Mouse (Mus musculus): Measurements from ENCODE around the gene Asns.

Gene Asns

DNA sequence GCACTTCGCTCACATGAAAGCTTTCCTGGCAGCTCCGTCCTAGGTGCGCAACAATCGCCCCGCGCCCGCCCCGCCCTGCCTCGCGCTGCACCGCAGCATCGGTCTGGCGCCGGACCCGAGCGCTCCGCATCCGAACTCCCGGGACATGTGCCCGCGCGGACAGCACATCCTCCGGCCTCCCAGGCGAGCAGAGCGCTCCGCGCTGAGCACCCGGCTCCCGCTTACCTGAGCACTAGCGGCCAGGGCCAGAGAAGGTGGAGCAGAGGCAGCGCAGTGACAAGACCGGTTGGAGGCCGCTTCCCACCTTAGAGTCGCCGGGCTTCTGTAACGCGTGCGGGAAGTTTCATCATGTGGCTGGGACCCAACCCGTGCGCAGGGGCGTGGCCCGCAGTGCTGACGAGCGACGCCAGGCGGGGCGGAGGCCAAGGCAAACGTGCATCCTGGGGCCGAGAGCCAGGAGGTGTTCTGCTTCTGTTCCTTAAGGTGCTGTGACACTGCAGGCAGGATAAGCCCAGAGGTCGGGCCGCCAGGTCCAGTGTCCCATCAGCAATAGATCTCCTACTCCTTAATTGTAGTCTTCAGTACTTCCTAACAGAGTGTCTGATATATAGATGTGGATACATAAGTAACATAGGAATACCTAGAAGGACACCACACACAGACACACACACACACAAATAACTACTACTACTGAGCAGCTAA, at the start of gene Asns:
TSS of gene Asns (minus strand) at position 371 of the 702 bp plus-strand sequence.
- DNase-seq: peak; percentile 82

DNA sequence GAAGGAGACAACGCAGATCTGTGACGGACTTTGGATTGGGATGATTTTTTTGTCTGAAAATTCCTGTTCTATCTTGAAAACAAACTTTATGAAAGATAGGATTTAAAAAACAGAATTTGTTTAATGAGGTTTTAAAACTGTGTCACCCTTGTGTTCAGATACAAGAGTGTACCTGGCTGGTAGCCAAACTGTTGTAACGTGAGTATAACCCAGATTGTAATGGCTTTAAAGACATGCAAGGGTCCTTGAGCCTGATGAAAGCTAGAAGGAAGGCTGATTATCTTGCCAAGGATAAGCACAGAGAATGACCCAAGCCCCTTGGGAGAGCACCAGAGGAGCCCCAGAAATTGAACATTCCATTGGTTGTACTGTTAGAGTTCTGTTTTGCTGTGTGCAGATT, 48.7 kb upstream of the Asns start:
- no peak for DNase-seq

DNA sequence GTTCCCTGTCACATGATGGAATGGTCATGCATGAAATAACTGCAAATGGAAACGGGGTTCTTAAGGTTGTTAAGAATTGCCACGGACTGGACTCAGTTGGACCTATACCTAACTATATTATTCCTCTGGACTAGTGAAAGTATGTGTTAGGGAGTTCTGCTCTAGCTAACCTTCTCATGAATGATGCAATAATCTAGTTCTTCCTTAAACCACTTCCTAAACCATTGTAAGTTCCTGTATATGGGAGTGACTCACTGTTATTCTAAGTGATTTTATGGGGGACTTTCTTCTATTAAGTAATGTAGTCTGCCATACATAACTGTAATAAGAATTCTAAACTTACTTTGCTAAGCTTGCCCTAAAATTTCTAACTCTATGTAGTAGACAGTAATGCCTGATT, 44.8 kb upstream of the Asns start:
- no peak for DNase-seq

DNA sequence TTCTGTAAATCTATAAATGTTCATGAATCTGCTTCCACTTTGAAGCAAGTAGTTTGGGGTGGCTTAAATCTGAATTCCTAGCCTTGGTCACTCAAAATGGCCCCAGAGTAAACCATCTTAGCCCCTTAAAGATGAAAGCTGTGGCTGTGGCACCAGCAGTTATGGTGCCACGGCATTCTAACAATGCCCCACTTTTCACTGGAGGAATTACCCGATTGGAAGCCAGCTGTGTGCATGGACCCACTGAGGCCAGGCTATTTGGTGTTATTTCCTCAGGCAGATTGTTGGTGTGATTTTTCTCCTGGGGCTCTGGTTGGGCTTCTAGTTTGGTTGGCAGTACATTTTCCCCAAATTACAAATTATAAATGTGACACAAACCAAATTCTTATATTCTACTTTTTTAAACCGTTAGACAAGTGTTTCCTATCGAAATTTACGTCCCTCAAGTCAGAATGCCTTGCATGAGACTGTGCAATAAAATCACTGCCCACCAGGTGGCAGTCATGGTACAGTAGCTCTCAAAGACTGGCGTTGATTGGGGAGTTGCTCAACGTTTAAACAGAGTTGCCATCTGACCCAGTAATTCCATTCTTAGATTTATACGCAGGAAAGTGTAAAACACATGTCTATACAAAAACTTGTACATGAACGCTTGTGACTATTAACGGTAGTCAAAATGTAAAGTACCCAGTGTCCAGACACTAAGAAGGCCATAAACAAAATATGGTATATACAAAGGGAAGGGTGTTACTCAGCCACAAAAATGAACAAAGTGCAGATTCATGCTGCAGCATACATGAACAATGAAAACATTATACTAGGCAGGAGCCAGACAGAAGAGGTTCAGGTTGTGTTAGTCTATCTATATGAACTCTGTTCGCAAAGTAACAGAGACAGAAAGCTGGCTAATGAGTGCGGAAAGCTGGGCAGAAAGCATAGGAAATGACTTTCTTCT, 40.0 kb upstream of the Asns start:
- DNase-seq: peak; percentile 91

DNA sequence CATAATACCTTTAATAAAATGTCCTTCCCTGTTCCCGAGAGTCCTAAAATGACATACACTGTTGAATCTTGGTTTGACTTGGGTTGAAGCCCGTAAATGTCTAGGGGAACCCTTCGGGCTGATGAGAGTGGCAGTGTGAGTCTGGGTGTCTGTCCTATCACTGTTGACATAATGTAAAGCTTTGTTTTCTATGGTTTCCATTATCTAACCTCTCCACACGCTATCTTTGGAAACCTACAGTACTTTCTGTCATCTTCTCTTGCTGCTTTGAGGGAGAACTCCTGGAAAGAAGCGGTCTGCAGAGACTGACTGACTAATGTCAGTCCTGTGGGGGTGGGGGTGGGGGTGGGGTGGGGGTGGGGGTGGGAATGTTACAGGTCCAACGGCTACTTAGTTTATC, 39.0 kb upstream of the Asns start:
- no peak for DNase-seq

DNA sequence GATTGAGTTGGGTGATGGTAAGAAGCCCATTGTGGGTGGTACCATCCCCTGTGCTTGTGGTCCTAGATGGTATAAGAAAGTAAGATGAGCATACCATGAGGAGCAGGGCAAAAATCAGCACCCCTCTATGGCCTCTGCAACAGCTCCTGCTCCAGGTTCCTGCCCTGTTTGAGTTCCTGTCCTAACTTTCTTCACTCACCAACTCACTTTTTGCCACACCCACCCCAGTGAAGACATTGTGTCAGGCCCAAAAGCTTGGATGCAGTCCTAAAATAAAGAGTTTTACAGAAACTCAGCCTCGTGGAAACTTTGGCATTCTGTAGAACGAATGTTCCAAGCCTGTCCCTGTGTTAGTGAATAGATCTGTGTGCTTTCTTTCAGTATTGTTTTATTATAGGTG, 36.1 kb upstream of the Asns start:
- DNase-seq: no peak

DNA sequence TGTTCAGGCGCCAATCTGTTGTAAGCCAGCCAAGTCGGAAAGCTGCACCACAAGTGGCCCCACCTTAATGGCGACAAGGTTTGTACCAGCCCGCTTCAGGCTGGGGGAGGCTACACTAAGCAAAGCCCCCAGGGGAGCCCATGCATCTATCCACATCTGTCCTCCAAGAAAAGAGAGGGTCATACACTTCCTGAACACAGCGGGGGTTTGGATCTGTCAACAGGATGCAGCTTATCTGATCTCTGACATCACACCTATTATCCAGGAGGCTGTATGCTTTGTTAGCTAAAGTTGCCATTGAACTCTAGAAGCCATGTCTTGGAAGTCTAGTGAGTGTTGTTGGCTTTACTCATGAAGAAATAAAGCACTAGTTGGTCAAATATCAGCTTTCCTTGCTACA, 35.2 kb upstream of the Asns start:
- DNase-seq: no peak

DNA sequence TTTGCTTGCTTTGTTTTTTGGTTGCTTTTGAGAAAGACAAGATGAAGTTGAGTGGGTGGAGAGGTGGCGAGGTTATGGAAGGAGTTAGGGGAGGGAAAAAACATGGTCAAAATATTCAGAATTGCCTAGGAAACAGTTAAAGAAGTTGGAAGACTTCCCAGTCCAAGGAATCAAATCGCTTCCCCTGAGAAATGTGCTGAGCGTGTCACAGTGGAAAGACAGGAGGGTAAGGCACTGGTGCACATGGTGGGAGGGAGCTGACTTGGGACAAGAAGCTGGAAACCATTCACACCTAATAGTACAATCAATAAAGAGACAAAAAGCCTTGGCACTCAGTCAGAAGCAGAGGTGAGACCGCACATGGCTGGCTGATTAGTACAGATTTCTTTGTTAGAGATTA, 23.2 kb upstream of the Asns start:
- DNase-seq: no peak

DNA sequence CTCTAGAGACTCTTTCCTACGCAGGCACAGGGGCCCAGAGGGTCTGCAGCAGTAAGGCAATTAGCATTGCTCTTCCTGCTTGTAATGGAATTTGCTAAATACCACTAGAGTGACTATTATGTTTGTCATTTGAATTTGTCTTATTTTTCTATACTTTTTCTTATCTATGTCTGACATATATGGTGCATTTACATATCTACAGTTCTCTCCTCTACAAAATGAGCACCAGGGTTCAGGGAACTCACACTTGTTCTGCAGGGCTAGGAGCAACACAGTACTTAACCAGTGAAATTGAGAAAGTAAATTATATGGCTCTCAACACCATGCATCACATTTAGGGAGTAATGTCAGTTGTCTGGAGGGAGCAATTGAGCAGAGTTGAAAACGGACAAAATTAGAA, 21.2 kb upstream of the Asns start:
- no peak for DNase-seq

DNA sequence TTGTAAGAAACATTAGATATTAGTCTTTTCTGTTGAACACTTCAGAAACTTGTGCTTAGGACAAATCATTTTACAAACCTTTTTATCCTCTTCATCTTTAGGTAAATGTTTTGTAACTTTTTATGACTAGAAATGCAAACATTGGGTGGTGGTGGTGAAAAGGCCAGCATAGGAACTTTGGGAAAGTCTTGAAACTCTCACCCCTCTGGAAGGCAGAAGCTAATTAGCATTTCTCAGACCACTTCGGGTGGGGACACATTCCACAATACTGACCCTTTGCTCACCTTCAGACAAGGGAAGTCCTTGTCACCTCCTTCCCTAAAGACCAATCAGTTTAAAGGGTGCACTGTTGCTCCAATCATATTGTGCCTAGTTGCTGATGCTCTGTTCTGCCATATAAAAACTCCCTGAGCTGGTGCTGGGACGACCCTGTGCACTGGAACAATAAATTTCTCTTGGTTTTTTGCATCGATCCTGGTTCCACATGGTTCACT, 18.8 kb upstream of the Asns start:
- DNase-seq: no peak

DNA sequence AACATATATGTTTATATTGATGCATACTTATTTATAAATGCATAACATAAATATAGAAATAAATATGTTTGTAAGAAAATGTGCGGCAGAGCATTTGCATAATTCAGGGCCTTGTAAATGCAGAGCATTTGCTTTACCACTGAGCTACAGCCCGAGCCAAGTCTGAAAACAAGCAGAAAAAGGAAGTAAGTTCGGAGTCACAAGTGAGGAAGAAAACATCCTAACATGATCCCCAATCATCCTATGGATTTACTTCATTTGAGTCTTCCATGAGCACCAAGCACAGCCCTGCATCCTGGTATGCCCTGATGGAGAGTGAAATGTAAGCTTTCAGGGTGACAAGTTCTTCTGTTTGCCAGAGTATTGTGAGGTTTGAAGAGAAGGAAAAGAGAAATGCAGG, 15.2 kb upstream of the Asns start:
- no peak for DNase-seq

DNA sequence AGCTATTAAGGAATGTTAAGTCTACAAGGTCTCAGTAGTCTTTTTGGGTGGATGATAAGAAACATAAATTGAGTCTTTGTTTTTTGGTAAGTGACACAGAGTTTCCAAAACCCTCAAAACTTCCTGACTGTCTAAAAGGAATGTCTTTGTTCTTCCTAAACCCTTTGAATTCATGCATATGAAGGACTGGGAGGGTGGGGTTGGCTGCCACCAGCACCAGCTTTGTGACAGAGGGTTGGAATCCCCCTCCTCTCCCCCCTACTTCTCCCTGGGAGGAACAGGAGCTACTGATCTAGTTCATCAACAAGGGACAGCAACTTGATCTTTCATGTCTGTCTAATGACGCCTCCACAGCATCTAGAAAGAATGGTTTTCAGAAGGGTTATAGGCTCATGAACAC, 13.7 kb upstream of the Asns start:
- no peak for DNase-seq

DNA sequence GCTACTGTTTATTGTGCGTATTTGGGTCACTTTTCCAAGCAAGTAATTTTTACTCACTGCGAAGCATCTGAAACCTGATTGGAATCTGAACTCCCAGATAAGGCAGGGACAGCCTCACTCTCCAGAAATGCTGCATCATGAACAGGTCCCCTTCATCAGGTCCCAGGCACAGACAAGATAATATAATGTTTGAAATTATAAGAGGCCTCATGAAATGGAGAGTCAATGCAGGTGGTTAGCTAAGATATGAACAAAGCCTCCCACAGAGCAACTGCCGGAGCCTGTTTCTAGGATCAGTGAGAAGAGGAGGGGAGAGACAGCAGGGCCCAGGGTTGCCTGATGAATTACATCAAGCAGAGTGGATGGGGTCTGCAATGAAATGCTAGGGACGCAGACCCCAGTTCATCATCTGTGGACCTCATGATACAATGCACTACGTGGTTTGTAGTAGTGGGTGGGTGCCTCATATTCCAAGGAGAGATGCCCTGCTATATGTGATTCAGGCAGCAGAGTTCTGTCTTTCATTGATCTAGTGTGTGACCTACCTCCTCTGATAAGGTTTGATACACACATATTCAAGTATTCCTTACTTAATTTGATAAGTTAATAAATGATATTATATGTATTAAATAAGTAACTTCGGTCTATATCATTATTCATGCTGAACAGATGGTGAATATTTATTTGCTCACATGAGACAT, 5.1 kb upstream of the Asns start:
- DNase-seq: no peak

DNA sequence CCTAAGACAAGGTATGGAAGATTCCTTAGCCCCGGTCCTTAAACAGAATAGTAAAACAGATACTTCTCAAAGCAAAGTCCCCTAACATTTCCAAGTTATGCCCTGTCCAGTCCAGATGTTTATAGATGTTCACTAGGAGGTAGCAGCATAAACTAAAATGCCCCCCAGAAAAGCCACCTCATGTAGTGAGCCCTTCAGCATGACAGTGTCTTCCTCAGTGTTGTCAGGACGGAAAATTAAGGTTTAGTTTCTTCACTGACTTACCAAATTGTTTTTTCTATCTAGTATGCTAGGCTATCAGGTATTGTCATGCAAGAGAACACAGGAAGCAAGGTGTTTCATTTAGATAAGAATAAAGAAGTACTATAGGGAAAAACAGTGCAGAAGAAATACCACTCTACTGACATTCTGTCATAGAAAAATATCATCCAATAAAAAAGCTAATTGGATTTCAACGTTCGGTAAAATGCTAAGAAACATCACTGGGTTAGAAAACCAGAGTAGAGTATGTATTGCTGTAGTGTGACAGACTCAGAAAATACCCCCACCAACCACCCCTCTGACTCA, 4.1 kb upstream of the Asns start:
- no peak for DNase-seq

DNA sequence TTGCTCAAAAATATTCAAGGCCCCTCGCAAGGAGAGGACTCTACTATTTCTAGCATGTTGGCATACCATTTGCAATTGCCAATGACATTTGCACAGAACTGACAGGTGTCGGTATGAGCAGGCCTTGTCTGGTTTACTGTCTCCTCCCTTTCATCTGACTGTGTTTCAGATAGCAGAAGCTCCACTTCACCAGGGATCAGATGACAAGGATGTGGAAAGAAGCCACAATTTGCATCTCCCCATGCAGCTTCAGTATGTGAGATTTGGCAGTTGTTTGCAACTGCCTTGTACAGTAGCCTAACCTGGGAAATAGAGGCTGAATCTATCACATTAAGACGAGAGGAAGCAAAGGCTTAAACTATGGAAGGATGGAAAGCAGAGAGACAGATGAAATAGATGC, 3.6 kb upstream of the Asns start:
- no peak for DNase-seq

DNA sequence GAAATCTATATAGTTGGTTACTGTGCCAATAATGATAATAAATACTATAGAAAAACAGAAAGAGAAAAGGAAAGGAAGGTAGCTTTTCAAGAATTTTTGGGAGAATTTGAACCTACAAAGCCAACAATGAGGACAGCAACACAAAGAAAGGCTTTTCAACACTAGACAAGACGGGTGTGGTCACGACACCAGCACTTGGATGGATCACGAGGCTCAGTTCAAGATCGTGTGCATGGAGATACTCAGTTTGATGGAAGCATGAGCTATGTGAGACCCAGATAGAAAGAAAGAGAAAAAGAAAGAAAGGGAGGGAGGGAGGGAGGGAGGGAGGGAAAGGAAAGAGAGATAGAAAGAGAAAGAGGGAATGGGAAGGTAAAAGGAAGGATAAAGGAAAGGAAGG, 2.8 kb upstream of the Asns start:
- no peak for DNase-seq

DNA sequence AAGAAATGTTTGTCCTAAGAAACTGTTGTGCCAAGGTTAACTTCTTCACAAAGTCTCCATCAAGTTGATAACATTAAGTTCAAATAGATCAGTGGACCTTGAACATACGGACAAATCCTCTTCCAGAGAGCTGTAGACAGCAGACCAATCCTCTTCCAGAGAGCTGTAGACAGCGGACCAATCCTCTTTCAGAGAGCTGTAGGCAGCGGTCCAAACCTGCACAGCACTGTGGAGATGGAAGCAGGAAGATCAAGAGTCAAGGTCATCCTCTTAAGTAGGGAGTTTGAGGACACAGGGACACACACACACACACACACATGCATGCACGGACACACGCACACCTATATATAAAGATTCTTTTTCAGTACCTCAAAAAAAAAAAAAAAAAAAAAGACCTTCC, 612 bp upstream of the Asns start:
- no peak for DNase-seq

DNA sequence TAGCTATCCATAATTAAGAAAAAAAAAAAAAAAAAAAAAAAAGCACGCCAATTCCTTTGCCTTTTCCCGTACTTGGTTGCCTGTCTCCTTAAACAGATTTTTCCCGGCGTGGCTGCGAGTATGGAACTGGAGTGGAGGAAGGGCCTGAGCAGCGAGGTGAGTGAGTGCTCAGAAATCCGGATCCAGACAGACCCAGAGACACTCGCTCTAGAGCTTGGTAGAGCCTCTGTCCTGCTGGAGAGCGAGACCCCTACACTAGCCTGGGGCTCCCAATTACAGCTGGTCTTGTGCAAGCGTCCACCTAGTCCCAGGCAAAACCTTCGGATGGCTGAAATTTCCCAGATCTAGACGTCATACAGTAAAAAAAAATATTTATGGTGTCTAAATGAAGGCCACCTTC, 603 bp downstream of the Asns start:
- no peak for DNase-seq

DNA sequence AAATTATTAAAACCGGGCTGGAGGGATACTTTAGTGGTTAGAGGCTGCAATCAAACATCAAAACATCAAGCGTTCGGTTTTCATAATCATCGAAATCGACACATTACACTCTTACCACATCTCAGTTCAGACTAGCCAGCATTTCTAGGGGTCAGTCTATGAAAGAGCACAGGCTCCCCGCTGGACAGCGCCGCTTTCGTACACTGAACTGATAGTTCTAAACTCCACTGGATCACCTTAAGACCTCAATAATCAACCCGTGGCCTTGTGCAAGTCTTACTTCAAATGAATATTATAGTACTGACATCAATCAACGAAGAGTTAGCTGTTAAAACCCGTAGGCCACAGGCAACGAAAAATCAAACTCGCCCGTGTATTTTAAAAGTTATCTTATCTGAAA, 1.0 kb downstream of the Asns start:
- no peak for DNase-seq

DNA sequence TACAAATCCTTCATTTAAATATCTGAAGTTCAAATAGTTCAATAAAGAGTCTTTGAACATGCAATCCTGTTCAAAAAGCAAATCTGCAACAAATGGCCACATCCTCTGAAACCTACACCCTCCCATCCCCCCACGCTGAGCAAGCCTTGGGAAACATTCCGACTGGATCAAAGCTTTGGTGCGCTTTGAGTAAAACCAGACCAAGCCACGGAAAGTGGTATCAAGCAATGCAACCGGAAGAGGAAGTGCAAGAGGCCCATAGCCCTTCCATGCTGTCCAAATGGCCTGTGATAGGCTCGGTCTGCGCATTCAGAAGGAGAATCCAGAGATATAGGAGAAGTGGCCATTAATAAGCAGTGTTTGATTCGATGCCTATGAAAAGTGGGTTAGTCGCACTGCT, 2.6 kb downstream of the Asns start:
- no peak for DNase-seq

DNA sequence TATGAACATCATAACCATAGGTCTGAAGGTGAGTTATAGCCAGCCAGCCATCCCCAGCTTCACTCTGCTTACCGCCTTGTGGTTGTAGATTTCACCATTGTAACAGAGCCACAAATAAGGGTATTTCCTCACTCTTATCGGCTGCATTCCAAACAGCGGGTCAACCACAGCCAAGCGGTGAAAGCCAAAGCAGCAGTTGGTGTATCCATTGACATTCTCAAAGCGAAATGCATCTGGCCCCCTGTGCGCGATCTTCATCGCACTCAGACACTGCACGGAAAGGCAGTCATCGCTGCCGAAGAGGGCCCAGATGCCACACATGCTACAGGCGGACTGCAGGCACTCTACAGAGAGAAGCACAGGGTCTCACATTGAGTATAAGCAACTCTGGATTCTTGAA, 3.9 kb downstream of the Asns start:
- no peak for DNase-seq

DNA sequence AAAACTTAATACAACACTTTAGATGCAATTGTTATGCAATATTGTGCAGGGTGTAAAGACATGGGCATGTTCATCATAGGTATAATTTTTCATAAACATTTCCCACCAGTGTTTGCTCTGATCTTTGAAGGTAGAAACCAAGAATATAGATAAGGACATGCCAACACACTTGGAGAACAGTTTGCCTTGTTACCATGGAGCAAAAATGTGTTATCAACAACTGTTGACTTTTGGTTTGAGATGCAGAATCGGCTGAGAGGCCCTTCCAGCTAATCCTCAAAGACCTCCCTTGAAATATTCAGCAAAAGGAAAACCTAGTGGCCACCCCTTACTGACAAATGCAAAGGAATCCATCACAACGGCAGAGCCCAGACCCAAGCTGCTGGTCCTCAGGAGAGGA, 7.0 kb downstream of the Asns start:
- no peak for DNase-seq

DNA sequence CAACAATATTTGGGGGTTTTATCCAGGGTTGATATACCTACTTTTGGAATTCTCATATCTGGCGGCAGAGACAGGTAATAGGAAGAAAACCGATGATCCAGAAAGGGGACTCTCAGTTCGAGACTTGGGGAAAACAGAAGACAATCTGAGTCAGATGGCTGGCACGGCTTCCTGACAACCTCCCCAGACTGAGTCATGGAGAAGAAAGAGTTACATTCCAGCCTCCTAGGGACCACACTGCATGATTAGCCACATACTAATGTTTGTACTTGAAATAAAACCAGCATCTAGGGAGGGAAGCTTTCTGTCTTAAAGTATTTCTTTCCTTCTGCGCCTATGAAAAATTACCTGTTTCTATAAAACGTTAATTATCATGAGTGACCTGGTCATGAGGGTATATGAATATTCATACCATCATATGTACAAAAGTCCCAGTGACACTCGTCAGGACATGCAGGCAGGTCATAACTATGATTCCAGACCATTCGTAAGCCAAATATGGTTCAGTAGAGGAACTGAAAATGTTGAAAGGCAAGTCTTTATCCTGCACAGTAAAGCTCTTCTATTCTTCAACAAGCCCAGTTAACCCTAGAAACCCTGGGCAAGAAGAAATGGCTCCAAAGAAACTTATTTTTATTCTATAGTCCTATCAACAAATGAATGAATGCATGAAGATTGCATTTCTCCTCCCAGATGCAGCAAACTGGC, 16.7 kb downstream of the Asns start:
- no peak for DNase-seq

Data from thymus, postnatal 4 days (tissue).